Mouse (Mus musculus) heart, embryonic 11.5 days (tissue): ENCODE results near the gene Olfr777. TPM values are rescaled to one million over a fixed set of nuclear protein-coding genes. Genes with fewer than 3 reads are reported as not detected.
"Not testable (repeated sequence)": the region's sequence is repeated elsewhere in the genome, so short reads cannot be mapped to it uniquely, and the experiment has no call there.

Experiments
- ATAC-seq: fragments of 200-750 bp; cut with Nextera tagmentation; replicated peaks from 2 replicates; pipeline ENCODE4 v1.8.0; 2017; ENCODE audit warnings: moderate library complexity; ENCODE audit not compliant: insufficient number of reproducible peaks, low FRiP score, low TSS enrichment
- H3K27ac ChIP-seq: fragments of 300-500 bp; sonication (generic); 2 replicates; pipeline ENCODE4 v1.5.1; 2014; ENCODE audit warnings: mild to moderate bottlenecking, low read depth, low read length
- H3K27me3 ChIP-seq: fragments of 300-500 bp; sonication (generic); 2 replicates; pipeline ENCODE4 v1.6.1; 2014; ENCODE audit warnings: mild to moderate bottlenecking, low read length, mixed read lengths; ENCODE audit not compliant: control insufficient read depth, insufficient read depth
- H3K36me3 ChIP-seq: fragments of 300-500 bp; sonication (generic); 2 replicates; pipeline ENCODE4 v1.6.1; 2014; ENCODE audit warnings: mild to moderate bottlenecking, low read length, moderate library complexity, mixed read lengths; ENCODE audit not compliant: control insufficient read depth, insufficient read depth
- H3K4me1 ChIP-seq: fragments of 300-500 bp; sonication (generic); 2 replicates; pipeline ENCODE4 v1.6.1; 2014; ENCODE audit warnings: low read length; ENCODE audit not compliant: control insufficient read depth, insufficient read depth
- H3K4me2 ChIP-seq: fragments of 300-500 bp; sonication (generic); 2 replicates; pipeline ENCODE4 v1.6.1; 2014; ENCODE audit warnings: mild to moderate bottlenecking, moderate library complexity
- H3K4me3 ChIP-seq: fragments of 300-500 bp; sonication (generic); 2 replicates; pipeline ENCODE4 v1.5.1; 2014; ENCODE audit warnings: low read depth, low read length
- H3K9ac ChIP-seq: fragments of 300-500 bp; sonication (generic); 2 replicates; pipeline ENCODE4 v1.6.1; 2014; ENCODE audit warnings: mild to moderate bottlenecking, low read depth, low read length, moderate library complexity
- H3K9me3 ChIP-seq: fragments of 300-500 bp; sonication (generic); replicated peaks from 2 replicates; pipeline ENCODE4 v1.6.1; 2016; ENCODE audit warnings: low read length; ENCODE audit not compliant: control insufficient read depth
- WGBS: fragments of 180-500 bp; shearing (Covaris S2); extraction: QIAGEN DNeasy Blood & Tissue Kit; methylation state at CpG from one replicate; pipeline ENCODE4 v1.1.7; 2014; ENCODE audit not compliant: insufficient replicate concordance; 5-methylcytosine and 5-hydroxymethylcytosine counted together
- polyA plus RNA-seq: library from polyadenylated mRNA; unstranded; fragments of >200 nt; fragmentation: Nextera tagmentation; extraction: Ambion mirVana; gene quantifications from 2 replicates; pipeline ENCODE4 v1.2.1, GENCODE M21; 2014

Olfr777 gene
- not detected in 2 replicates for polyA plus RNA-seq

GRCm38 (mm10) chr10:129271081-129271535 lies at the start of gene Olfr777:
Gene Olfr777 (minus strand): TSS chr10:129271485.
- no peaks in the 10 kb centered on the region for H3K4me1 ChIP-seq
- H3K27me3 ChIP-seq: no peaks in the 10 kb centered on the region
- no peaks in the 10 kb centered on the region for H3K36me3 ChIP-seq
- no peak within 1 kb of the TSS for H3K9ac ChIP-seq
- no peak for ATAC-seq
- no peak within 1 kb of the TSS for H3K4me2 ChIP-seq
- H3K9me3 ChIP-seq: no peaks in the 10 kb centered on the region
- H3K27ac ChIP-seq: no peak within 1 kb of the TSS
- 87% methylated on average over 2 of the region's 2 CpGs for WGBS
- H3K4me3 ChIP-seq: no peak within 1 kb of the TSS

GRCm38 (mm10) chr10:129317817-129318216 lies 46.5 kb upstream of the Olfr777 start, which contains the start of gene Olfr780:
Gene Olfr780 (plus strand): TSS chr10:129318117.
- Histone ChIP-seq H3K4me1 (no peaks in the 10 kb centered on the region), H3K36me3 (no peaks in the 10 kb centered on the region), H3K9me3 (no peaks in the 10 kb centered on the region), H3K9ac (no peak within 1 kb of the TSS), H3K27me3 (no peaks in the 10 kb centered on the region), H3K27ac (no peak within 1 kb of the TSS), H3K4me2 (no peak within 1 kb of the TSS), H3K4me3 (no peak within 1 kb of the TSS)
- ATAC-seq: no peak
- 80% methylated on average over 3 of the region's 3 CpGs for WGBS

- H3K27me3 ChIP-seq, H3K4me2 ChIP-seq, H3K4me3 ChIP-seq, H3K36me3 ChIP-seq, H3K4me1 ChIP-seq, H3K9me3 ChIP-seq, ATAC-seq, H3K9ac ChIP-seq, H3K27ac ChIP-seq: not testable (repeated sequence)
- no CpG with 5 or more reads among the region's 1 CpGs for WGBS
Observed at GRCm38 (mm10) chr10:129313521-129313920, 42.2 kb upstream of the Olfr777 start.

- not testable (repeated sequence) for H3K9ac ChIP-seq, H3K4me2 ChIP-seq, H3K27me3 ChIP-seq, H3K27ac ChIP-seq, ATAC-seq, H3K36me3 ChIP-seq, H3K4me3 ChIP-seq, H3K4me1 ChIP-seq, H3K9me3 ChIP-seq
- 46% methylated on average over 1 of the region's 1 CpGs for WGBS
Observed at GRCm38 (mm10) chr10:129312973-129313372, 41.7 kb upstream of the Olfr777 start.

GRCm38 (mm10) chr10:129258827-129259226 lies 12.5 kb downstream of the Olfr777 start, which contains the start of gene Olfr776:
Gene Olfr776 (plus strand): TSS chr10:129259127.
- H3K9ac ChIP-seq: no peak within 1 kb of the TSS
- H3K36me3 ChIP-seq: no peaks in the 10 kb centered on the region
- H3K27ac ChIP-seq: no peak within 1 kb of the TSS
- no peaks in the 10 kb centered on the region for H3K4me1 ChIP-seq
- H3K9me3 ChIP-seq: no peaks in the 10 kb centered on the region
- H3K4me2 ChIP-seq: no peak within 1 kb of the TSS
- H3K27me3 ChIP-seq: no peaks in the 10 kb centered on the region
- H3K4me3 ChIP-seq: no peak within 1 kb of the TSS
- ATAC-seq: no peak

GRCm38 (mm10) chr10:129248112-129248511 lies 23.2 kb downstream of the Olfr777 start, which contains the start of gene Olfr775:
Gene Olfr775 (plus strand): TSS chr10:129248412.
- Histone ChIP-seq H3K4me2 (no peak within 1 kb of the TSS), H3K36me3 (no peaks in the 10 kb centered on the region), H3K27me3 (no peaks in the 10 kb centered on the region), H3K27ac (no peak within 1 kb of the TSS), H3K9ac (no peak within 1 kb of the TSS), H3K9me3 (no peaks in the 10 kb centered on the region), H3K4me1 (no peaks in the 10 kb centered on the region), H3K4me3 (no peak within 1 kb of the TSS)
- 69% methylated on average over 3 of the region's 3 CpGs for WGBS
- no peak for ATAC-seq

- no peak within 1 kb of the TSS for H3K27ac ChIP-seq
- H3K4me1 ChIP-seq: no peaks in the 10 kb centered on the region
- H3K36me3 ChIP-seq: no peaks in the 10 kb centered on the region
- H3K4me3 ChIP-seq: no peak within 1 kb of the TSS
- H3K4me2 ChIP-seq: no peak within 1 kb of the TSS
- H3K27me3 ChIP-seq: no peaks in the 10 kb centered on the region
- H3K9ac ChIP-seq: no peak within 1 kb of the TSS
- H3K9me3 ChIP-seq: no peaks in the 10 kb centered on the region
- WGBS: 67% methylated on average over 2 of the region's 2 CpGs
- no peak for ATAC-seq
Observed at GRCm38 (mm10) chr10:129235904-129236303, 35.4 kb downstream of the Olfr777 start, which contains the start of gene Olfr774. Gene Olfr774 (plus strand): TSS chr10:129236204.

- H3K9me3 ChIP-seq: no peaks in the 10 kb centered on the region; the same call in 1 of the 2 replicates
- H3K27me3 ChIP-seq: no peaks in the 10 kb centered on the region
- H3K4me3 ChIP-seq: no peak overlapping the region
- no peak overlapping the region for H3K4me2 ChIP-seq
- H3K36me3 ChIP-seq: no peaks in the 10 kb centered on the region
- H3K27ac ChIP-seq: no peak overlapping the region
- 74% methylated on average over 1 of the region's 1 CpGs for WGBS
- ATAC-seq: no peak
- no peaks in the 10 kb centered on the region for H3K4me1 ChIP-seq
- H3K9ac ChIP-seq: no peak overlapping the region
Observed at GRCm38 (mm10) chr10:129230737-129231136, 40.5 kb downstream of the Olfr777 start.
